22 mouse cellular contexts compared by ENCODE assay signal in the genomic region with DNA sequence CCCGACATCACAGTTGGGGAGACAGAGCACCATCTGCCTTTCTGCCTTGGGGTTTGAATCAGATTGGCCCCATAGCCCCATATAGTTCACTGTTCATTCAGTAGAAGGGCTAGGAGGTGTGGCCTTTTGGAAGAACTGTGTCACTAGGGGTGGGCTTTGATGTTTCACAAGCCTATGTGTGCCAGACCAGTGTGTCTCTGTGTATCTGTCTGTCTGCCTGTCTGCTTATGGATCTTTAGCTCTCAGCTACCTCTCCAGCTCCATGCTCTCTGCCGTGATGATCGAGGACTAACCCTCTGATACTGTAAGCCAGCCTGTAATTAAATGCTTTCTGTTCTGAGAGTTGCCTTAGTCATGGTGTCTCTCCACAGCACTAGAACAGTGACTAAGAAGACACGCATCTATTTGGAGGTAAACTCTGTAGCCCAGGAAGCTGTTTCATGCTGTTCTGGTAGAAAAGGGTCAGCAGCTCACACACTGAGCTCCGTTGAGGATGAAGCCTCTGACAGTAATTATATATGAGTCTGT. TPM values are rescaled to one million over a fixed set of nuclear protein-coding genes. Genes with fewer than 3 reads are reported as not detected.
DNase-seq lines count a peak whose midpoint lies in the region; ATAC-seq and TF ChIP-seq lines count a peak whose summit lies in the region.
"Had no signal": no experiment of that assay in that cellular context is flagged by ENCODE, and none has a peak within 500 bp of the region (broad histone marks: within the 10 kb centered on the region; RNA-seq: fewer than 3 reads in every experiment).

No protein-coding gene starts in this region.

- no peaks in the 10 kb centered on the region for H3K4me1 ChIP-seq in hindbrain, postnatal 0 days (ENCODE audit: insufficient read depth, low read length)
- H3K4me1 ChIP-seq in hindbrain, embryonic 13.5 days (replicated peaks): peaks cover 17% of the 10 kb centered on the region; the same call in 1 of the 2 replicates
- H3K4me1 ChIP-seq: midbrain, embryonic 15.5 days had no signal

- WGBS in hindbrain, postnatal 0 days: 72% methylated on average over 5 of the region's 5 CpGs
- 78% methylated on average over 5 of the region's 5 CpGs for WGBS in hindbrain, embryonic 13.5 days

- peak; percentile 53; the same call in 1 of the 2 replicates for ATAC-seq in frontal cortex, adult (ENCODE audit: low TSS enrichment)
- peak; percentile 39; the same call in 1 of the 2 replicates for ATAC-seq in hindbrain, postnatal 0 days
- no peak for ATAC-seq in hindbrain, embryonic 13.5 days (ENCODE audit: low FRiP score)
- ATAC-seq in common myeloid progenitor, adult 5-6 weeks (replicated peaks; ENCODE audit: low read depth, poor library complexity, severe bottlenecking): 0 out of 2 replicates have a peak, but pooled peaks have one; percentile 6
- ATAC-seq: intestine, postnatal 0 days; midbrain, embryonic 15.5 days; Patski had no signal

- H3K9ac ChIP-seq in hindbrain, postnatal 0 days (replicated peaks; ENCODE audit: low read length): no peak overlapping the region
- no peak overlapping the region for H3K9ac ChIP-seq in hindbrain, embryonic 13.5 days
- H3K9ac ChIP-seq: embryonic facial prominence, embryonic 15.5 days; forebrain, embryonic 12.5 days; limb, embryonic 12.5 days; midbrain, embryonic 15.5 days had no signal

- no peak overlapping the region for H3K4me3 ChIP-seq in hindbrain, postnatal 0 days (ENCODE audit: low read length)
- H3K4me3 ChIP-seq in hindbrain, embryonic 13.5 days: no peak overlapping the region
- H3K4me3 ChIP-seq: embryonic facial prominence, embryonic 10.5 days; embryonic facial prominence, embryonic 15.5 days; forebrain, embryonic 12.5 days; left cerebral cortex, adult 2 months; limb, embryonic 12.5 days; midbrain, embryonic 15.5 days had no signal

- DNase-seq in frontal cortex, postnatal 36 days (ENCODE audit: low spot score in 2 of 2): no peak
- DNase-seq in hindbrain, postnatal 0 days (ENCODE audit: low spot score): no peak
- peak; percentile 1 for DNase-seq in right cerebral cortex, postnatal 14 days
- no peak for DNase-seq in right cerebral cortex, adult 18-20 months
- DNase-seq in left cerebral cortex, adult 18-20 months (ENCODE audit: low spot score in 2 of 2): no peak
- DNase-seq: adrenal gland, postnatal 10 days; cerebellum, adult 11-12 months; gastrocnemius, adult 2 months; heart, postnatal 36 days; thymus, postnatal 36 days had no signal

- H3K27ac ChIP-seq in hindbrain, postnatal 0 days: no peak overlapping the region
- H3K27ac ChIP-seq in hindbrain, embryonic 13.5 days: no peak overlapping the region
- H3K27ac ChIP-seq: embryonic facial prominence, embryonic 10.5 days; embryonic facial prominence, embryonic 15.5 days; forebrain, embryonic 12.5 days; left cerebral cortex, adult 2 months; limb, embryonic 12.5 days; midbrain, embryonic 15.5 days had no signal

- TF ChIP-seq CTCF in hindbrain, postnatal 0 days (IDR thresholded peaks at IDR 0.05; ENCODE audit: low read depth): no peak

- no peaks in the 10 kb centered on the region for H3K36me3 ChIP-seq in hindbrain, postnatal 0 days (ENCODE audit: insufficient read depth, low read length)
- H3K36me3 ChIP-seq in hindbrain, embryonic 13.5 days: peaks cover 13% of the 10 kb centered on the region
- H3K36me3 ChIP-seq: embryonic facial prominence, embryonic 15.5 days; midbrain, embryonic 15.5 days had no signal

- H3K9me3 ChIP-seq in hindbrain, postnatal 0 days (ENCODE audit: low read length): no peaks in the 10 kb centered on the region
- H3K9me3 ChIP-seq in hindbrain, embryonic 13.5 days: no peaks in the 10 kb centered on the region
- H3K9me3 ChIP-seq: embryonic facial prominence, embryonic 10.5 days; embryonic facial prominence, embryonic 15.5 days; forebrain, embryonic 12.5 days; limb, embryonic 12.5 days; midbrain, embryonic 15.5 days had no signal

- no peak overlapping the region for H3K4me2 ChIP-seq in hindbrain, postnatal 0 days (ENCODE audit: low read depth, low read length)
- no peak overlapping the region for H3K4me2 ChIP-seq in hindbrain, embryonic 13.5 days
- H3K4me2 ChIP-seq: embryonic facial prominence, embryonic 15.5 days; forebrain, embryonic 12.5 days; heart, embryonic 11.5 days; limb, embryonic 12.5 days; midbrain, embryonic 15.5 days had no signal

- no peaks in the 10 kb centered on the region for H3K27me3 ChIP-seq in hindbrain, postnatal 0 days (ENCODE audit: insufficient read depth, low read length)
- no peaks in the 10 kb centered on the region for H3K27me3 ChIP-seq in hindbrain, embryonic 13.5 days
- H3K27me3 ChIP-seq: embryonic facial prominence, embryonic 15.5 days; forebrain, embryonic 12.5 days; limb, embryonic 12.5 days; midbrain, embryonic 15.5 days; Patski had no signal

RNA-seq across cellular contexts. Expression of gene Lrrc8d, which starts 46.2 kb away (rescaled TPM):
- 11.7 and 14.2 TPM in 2 replicates for total RNA-seq in hindbrain, postnatal 0 days (2014; rRNA removed)
- 27.6 and 27.7 TPM in 2 replicates for polyA plus RNA-seq in hindbrain, postnatal 0 days (2015; fragmentation: Nextera tagmentation; extraction: Ambion mirVana)
- polyA plus RNA-seq in hindbrain, embryonic 13.5 days (2015; fragmentation: Nextera tagmentation; extraction: Ambion mirVana): 32.1 and 32.8 TPM in 2 replicates
- total RNA-seq in common myeloid progenitor, adult 5-6 weeks (2017): 15.6 and 19.9 TPM in 2 replicates
- total RNA-seq in left cerebral cortex, adult 18-20 months (2021): 10 to 100 TPM; 32.7 to 35.0 TPM
